Mouse (Mus musculus) erythroblast, embryonic 14.5 days (primary cell): ENCODE results near the gene Gsta3. TPM values are rescaled to one million over a fixed set of nuclear protein-coding genes. Genes with fewer than 3 reads are reported as not detected.
"Not testable (repeated sequence)": the region's sequence is repeated elsewhere in the genome, so short reads cannot be mapped to it uniquely, and the experiment has no call there.

ENCODE experiments used
- H3K27me3 ChIP-seq: 2 replicates; pipeline ENCODE4 v1.6.1; 2012; ENCODE audit warnings: inconsistent platforms; ENCODE audit not compliant: control insufficient read depth
- H3K36me3 ChIP-seq: 2 replicates; pipeline ENCODE4 v1.6.1; 2012; ENCODE audit warnings: mild to moderate bottlenecking, inconsistent platforms; ENCODE audit not compliant: control insufficient read depth
- H3K4me1 ChIP-seq: 2 replicates; pipeline ENCODE4 v1.6.1; 2012; ENCODE audit warnings: inconsistent platforms; ENCODE audit not compliant: control insufficient read depth
- H3K4me3 ChIP-seq: replicated peaks from 2 replicates; pipeline ENCODE3; 2012; ENCODE audit warnings: moderate library complexity, mild to moderate bottlenecking, inconsistent platforms
- H3K9me3 ChIP-seq: 2 replicates; pipeline ENCODE4 v1.6.1; 2012; ENCODE audit warnings: low read length, inconsistent platforms, mixed read lengths; ENCODE audit not compliant: control insufficient read depth
- GATA1 ChIP-seq: IDR thresholded peaks from 2 replicates; pipeline ENCODE4 v1.6.1; 2012; ENCODE audit warnings: low read length, inconsistent platforms, mixed read lengths
- TAL1 ChIP-seq: IDR thresholded peaks from 3 replicates; pipeline ENCODE4 v1.6.1; 2012; ENCODE audit warnings: low read length, inconsistent platforms, mixed read lengths
- polyA plus RNA-seq: library from polyadenylated mRNA; stranded (reverse); fragments of >175 nt; gene quantifications from 2 replicates; pipeline ENCODE4 v1.2.3, GENCODE M21; 2012

Gsta3 gene
- polyA plus RNA-seq, 1 experiment, result 0.02 TPM

GRCm38 (mm10) chr1:21252566-21253302 is 12.3 kb downstream of the Gsta3 start:
- Histone ChIP-seq H3K27me3 (no peaks in the 10 kb centered on the region), H3K4me1 (no peaks in the 10 kb centered on the region), H3K4me3 (no peak overlapping the region), H3K9me3 (no peaks in the 10 kb centered on the region), H3K36me3 (no peaks in the 10 kb centered on the region; the same call in 1 of the 2 replicates)
- no peak for TF ChIP-seq GATA1
- TF ChIP-seq TAL1, result no peak

DNA sequence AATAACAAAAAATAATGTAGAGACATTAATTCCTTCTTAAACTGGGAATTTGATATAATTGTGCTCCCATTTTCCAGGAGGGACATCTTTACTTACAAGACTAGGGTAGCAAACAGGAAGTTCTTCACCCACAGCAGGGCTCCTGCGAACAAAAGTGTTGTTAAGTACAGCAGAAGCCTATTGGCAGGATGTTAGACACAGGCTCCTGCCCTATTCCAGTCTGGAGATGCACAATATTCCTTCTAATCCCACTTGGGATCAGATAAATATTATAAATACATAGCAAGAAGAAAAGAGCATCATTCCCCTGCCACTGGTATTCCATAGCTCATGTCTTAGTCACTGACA is 12.9 kb downstream of the Gsta3 start:
- no peaks in the 10 kb centered on the region for H3K9me3 ChIP-seq
- H3K4me3 ChIP-seq, result no peak overlapping the region
- no peaks in the 10 kb centered on the region; the same call in 1 of the 2 replicates for H3K36me3 ChIP-seq
- no peaks in the 10 kb centered on the region for H3K27me3 ChIP-seq
- H3K4me1 ChIP-seq, result no peaks in the 10 kb centered on the region
- TF ChIP-seq TAL1 (no peak), GATA1 (no peak)

DNA sequence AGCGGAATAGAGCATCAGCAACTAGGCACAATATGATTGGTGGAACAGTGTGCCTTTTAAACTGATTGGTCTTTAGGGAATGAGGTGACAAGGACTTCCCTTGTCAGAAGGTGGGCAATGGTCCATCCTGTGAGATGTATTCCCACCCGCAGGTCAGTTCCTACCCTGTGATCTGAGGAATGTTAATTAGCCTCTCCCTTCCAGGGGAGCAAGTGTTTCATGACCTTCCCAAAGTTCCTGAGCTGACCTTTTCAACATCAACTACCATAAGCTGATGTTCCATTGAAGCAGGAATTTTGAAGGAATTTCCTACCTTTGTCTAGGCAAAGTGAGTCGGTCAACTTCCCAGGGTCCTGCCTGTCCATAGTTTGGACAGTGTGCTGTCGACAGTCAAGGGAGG is 13.5 kb downstream of the Gsta3 start:
- no peak overlapping the region for H3K4me3 ChIP-seq
- H3K27me3 ChIP-seq, result no peaks in the 10 kb centered on the region
- H3K9me3 ChIP-seq, result no peaks in the 10 kb centered on the region
- no peaks in the 10 kb centered on the region; the same call in 1 of the 2 replicates for H3K36me3 ChIP-seq
- TF ChIP-seq TAL1 (no peak), GATA1 (no peak)
- H3K4me1 ChIP-seq, result no peaks in the 10 kb centered on the region

DNA sequence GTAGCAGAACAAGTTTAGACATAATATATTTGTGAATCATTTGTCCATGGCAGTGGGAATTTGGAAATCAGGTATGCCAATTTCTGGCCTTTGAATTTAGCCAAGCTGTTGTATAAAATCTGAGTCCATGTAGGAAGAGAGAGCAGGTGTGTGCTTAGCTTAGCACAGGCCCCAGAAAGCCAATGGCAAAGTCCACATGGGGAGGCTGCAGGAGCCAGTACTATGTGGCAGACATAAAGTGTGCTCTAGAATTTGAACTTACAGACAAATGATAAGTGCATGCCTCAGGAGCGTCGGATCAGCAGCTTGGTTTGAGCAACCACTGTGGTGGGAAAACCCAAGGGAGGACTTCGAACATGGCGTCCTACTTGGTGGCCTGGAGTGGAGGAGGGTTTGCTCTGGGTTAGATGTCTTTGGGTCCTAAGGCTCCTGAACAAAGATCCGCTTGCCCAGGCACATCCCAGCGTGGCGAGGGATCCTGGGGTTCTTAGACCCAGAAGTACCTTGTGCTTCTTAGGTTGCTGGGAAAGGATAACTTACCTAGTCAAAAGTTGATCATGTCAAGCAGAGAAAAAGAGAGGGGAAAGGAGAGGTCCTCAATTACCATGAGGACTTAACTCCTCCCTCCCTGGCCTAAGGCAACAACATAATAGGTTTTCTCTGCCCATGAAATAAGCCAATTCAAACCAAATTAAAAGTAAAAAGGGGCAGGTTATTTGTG is 15.4 kb downstream of the Gsta3 start:
- no peak overlapping the region for H3K4me3 ChIP-seq
- no peaks in the 10 kb centered on the region for H3K4me1 ChIP-seq
- no peaks in the 10 kb centered on the region; the same call in 1 of the 2 replicates for H3K36me3 ChIP-seq
- TF ChIP-seq GATA1, result no peak
- no peak for TF ChIP-seq TAL1
- no peaks in the 10 kb centered on the region for H3K9me3 ChIP-seq
- H3K27me3 ChIP-seq, result no peaks in the 10 kb centered on the region

GRCm38 (mm10) chr1:21256391-21256790 is 16.0 kb downstream of the Gsta3 start:
- TF ChIP-seq TAL1 (no peak), GATA1 (no peak)
- Histone ChIP-seq H3K9me3 (no peaks in the 10 kb centered on the region), H3K27me3 (no peaks in the 10 kb centered on the region), H3K4me3 (no peak overlapping the region), H3K4me1 (no peaks in the 10 kb centered on the region), H3K36me3 (no peaks in the 10 kb centered on the region; the same call in 1 of the 2 replicates)

GRCm38 (mm10) chr1:21256871-21257270 is 16.5 kb downstream of the Gsta3 start:
- Histone ChIP-seq H3K4me1 (no peaks in the 10 kb centered on the region), H3K4me3 (no peak overlapping the region), H3K27me3 (no peaks in the 10 kb centered on the region), H3K9me3 (no peaks in the 10 kb centered on the region), H3K36me3 (no peaks in the 10 kb centered on the region; the same call in 1 of the 2 replicates)
- TF ChIP-seq GATA1 (no peak), TAL1 (no peak)

DNA sequence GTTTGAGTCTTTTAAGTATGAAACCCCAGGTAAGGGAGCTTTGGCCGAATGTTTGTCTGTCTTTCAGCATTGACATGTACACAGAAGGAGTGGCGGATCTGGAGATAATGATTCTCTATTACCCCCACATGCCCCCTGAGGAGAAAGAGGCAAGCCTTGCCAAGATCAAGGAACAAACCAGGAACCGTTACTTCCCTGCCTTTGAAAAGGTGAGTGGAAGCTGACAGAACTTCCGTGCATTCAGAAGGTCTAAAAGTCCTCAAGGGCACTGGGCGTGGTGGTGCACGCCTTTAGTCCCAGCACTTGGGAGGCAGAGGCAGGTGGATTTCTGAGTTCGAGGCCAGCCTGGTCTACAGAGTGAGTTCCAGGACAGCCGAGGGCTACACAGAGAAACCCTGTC is 19.6 kb downstream of the Gsta3 start:
- not testable (repeated sequence) for H3K36me3 ChIP-seq, H3K4me1 ChIP-seq, H3K4me3 ChIP-seq, H3K9me3 ChIP-seq, H3K27me3 ChIP-seq

GRCm38 (mm10) chr1:21262401-21262800 is 22.0 kb downstream of the Gsta3 start:
- Histone ChIP-seq H3K4me3 (no peak overlapping the region), H3K4me1 (no peaks in the 10 kb centered on the region), H3K36me3 (no peaks in the 10 kb centered on the region; the same call in 1 of the 2 replicates), H3K9me3 (no peaks in the 10 kb centered on the region), H3K27me3 (no peaks in the 10 kb centered on the region)
- TF ChIP-seq TAL1 (no peak), GATA1 (no peak)

DNA sequence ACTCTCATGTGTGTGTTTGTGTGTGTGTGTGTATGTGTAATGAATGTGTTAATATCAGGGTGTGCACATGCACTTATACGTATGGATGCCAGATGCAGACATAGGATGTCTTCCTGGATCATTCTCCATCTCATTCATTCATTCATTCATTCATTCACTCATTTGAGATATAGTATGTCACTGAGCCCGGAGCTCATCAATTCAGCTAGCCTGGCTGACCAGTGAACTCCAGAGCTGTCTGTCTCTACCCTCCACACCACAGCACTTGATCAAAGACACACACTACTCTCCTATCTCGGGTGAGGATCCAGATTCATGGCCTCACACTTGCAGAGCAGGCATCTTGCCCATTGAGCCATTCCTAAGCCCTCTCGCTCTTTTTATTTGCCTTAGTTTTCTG is 23.6 kb downstream of the Gsta3 start:
- TF ChIP-seq GATA1 (no peak), TAL1 (no peak)
- H3K4me3 ChIP-seq, result no peak overlapping the region
- no peaks in the 10 kb centered on the region for H3K27me3 ChIP-seq
- no peaks in the 10 kb centered on the region for H3K9me3 ChIP-seq
- no peaks in the 10 kb centered on the region for H3K4me1 ChIP-seq
- no peaks in the 10 kb centered on the region; the same call in 1 of the 2 replicates for H3K36me3 ChIP-seq

DNA sequence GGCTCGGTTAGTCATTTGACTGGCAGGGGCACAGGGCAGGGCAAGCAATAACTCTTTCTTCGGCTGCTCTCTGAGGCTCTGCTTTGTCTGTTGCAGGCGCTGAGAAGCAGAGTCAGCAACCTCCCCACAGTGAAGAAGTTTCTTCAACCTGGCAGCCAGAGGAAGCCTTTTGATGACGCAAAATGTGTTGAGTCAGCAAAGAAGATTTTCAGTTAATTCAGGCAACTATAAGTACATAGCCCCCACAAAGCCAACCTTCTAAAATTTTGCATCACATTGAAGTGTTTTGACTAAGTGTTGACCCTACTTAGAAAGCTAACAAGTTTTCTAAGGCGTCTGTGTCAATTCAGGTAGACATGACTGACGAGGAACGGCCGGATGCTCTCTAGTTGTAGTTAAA is 24.4 kb downstream of the Gsta3 start:
- Histone ChIP-seq H3K27me3 (no peaks in the 10 kb centered on the region), H3K4me3 (no peak overlapping the region)
- TF ChIP-seq TAL1, result no peak
- TF ChIP-seq GATA1, result no peak

More for the DNA sequence above, 24.4 kb downstream of the Gsta3 start:
- Histone ChIP-seq H3K9me3 (no peaks in the 10 kb centered on the region), H3K36me3 (no peaks in the 10 kb centered on the region; the same call in 1 of the 2 replicates), H3K4me1 (no peaks in the 10 kb centered on the region)
